Mouse (Mus musculus) macrophage (primary cell): ENCODE data around the gene Rora. TPM values are rescaled to one million over a fixed set of nuclear protein-coding genes. Genes with fewer than 3 reads are reported as not detected.
A peak's percentile ranks its signal among the peaks of the same experiment; 100 is the strongest.

Source experiments
- H3K27ac ChIP-seq: fragments of 350-480 bp; formaldehyde crosslinking; 2 replicates; pipeline ENCODE4 v1.9.0; 2021
- H3K36me3 ChIP-seq: fragments of 350-480 bp; formaldehyde crosslinking; 2 replicates; pipeline ENCODE4 v1.9.0; 2021; ENCODE audit errors: inconsistent target
- H3K4me3 ChIP-seq: fragments of 350-480 bp; formaldehyde crosslinking; 2 replicates; pipeline ENCODE4 v1.9.0; 2021; ENCODE audit errors: inconsistent target
- H3K79me2 ChIP-seq: fragments of 350-480 bp; formaldehyde crosslinking; 2 replicates; pipeline ENCODE4 v1.9.0; 2021; ENCODE audit errors: inconsistent target
- WGBS: methylation state at CpG from one replicate; pipeline ENCODE4 v1.1.7; 2026; ENCODE audit warnings: inconsistent platforms; ENCODE audit not compliant: missing documents; 5-methylcytosine and 5-hydroxymethylcytosine counted together
- polyA plus RNA-seq: library from polyadenylated mRNA; stranded (reverse); fragments of 250-400 nt; gene quantifications from 3 replicates; pipeline ENCODE4 v1.2.4, GENCODE M21; 2018; ENCODE audit warnings: inconsistent platforms

The Rora gene
- polyA plus RNA-seq, 1 experiment from 2014 or later = 4.5 TPM

GRCm38 (mm10) chr9:69258506-69258905 is 604.9 kb downstream of the Rora start:
- H3K79me2 ChIP-seq = no peaks in the 10 kb centered on the region
- 92% methylated on average over 5 of the region's 5 CpGs for WGBS
- no peaks in the 10 kb centered on the region for H3K36me3 ChIP-seq
- no peak overlapping the region for H3K27ac ChIP-seq
- no peak overlapping the region for H3K4me3 ChIP-seq

GRCm38 (mm10) chr9:69259382-69259781 is 605.8 kb downstream of the Rora start:
- H3K27ac ChIP-seq = no peak overlapping the region
- no peaks in the 10 kb centered on the region for H3K79me2 ChIP-seq
- H3K4me3 ChIP-seq = no peak overlapping the region
- H3K36me3 ChIP-seq = no peaks in the 10 kb centered on the region
- 88% methylated on average over 6 of the region's 9 CpGs for WGBS

GRCm38 (mm10) chr9:69265151-69265550 is 611.6 kb downstream of the Rora start:
- WGBS = 81% methylated on average over 7 of the region's 7 CpGs
- Histone ChIP-seq H3K79me2 (no peaks in the 10 kb centered on the region), H3K4me3 (no peak overlapping the region), H3K36me3 (no peaks in the 10 kb centered on the region), H3K27ac (no peak overlapping the region)

- Histone ChIP-seq H3K36me3 (no peaks in the 10 kb centered on the region), H3K79me2 (no peaks in the 10 kb centered on the region), H3K27ac (no peak overlapping the region), H3K4me3 (no peak overlapping the region)
- 90% methylated on average over 7 of the region's 8 CpGs for WGBS
These were observed 616.8 kb downstream of the Rora start for GRCm38 (mm10) chr9:69270374-69270773.

- no peak overlapping the region for H3K4me3 ChIP-seq
- no peak overlapping the region for H3K27ac ChIP-seq
- H3K36me3 ChIP-seq = no peaks in the 10 kb centered on the region
- WGBS = 78% methylated on average over 7 of the region's 7 CpGs
- no peaks in the 10 kb centered on the region for H3K79me2 ChIP-seq
These were observed 617.3 kb downstream of the Rora start for GRCm38 (mm10) chr9:69270931-69271330.

- Histone ChIP-seq H3K27ac (no peak overlapping the region), H3K36me3 (no peaks in the 10 kb centered on the region), H3K79me2 (no peaks in the 10 kb centered on the region), H3K4me3 (no peak overlapping the region)
- 91% methylated on average over 9 of the region's 9 CpGs for WGBS
These were observed 619.3 kb downstream of the Rora start for GRCm38 (mm10) chr9:69272884-69273283.

GRCm38 (mm10) chr9:69274766-69275485 is 621.3 kb downstream of the Rora start:
- 76% methylated on average over 10 of the region's 10 CpGs for WGBS
- Histone ChIP-seq H3K4me3 (no peak overlapping the region), H3K27ac (no peak overlapping the region), H3K79me2 (no peaks in the 10 kb centered on the region), H3K36me3 (no peaks in the 10 kb centered on the region)

- H3K27ac ChIP-seq = no peak overlapping the region
- no peaks in the 10 kb centered on the region for H3K79me2 ChIP-seq
- H3K4me3 ChIP-seq = no peak overlapping the region
- no peaks in the 10 kb centered on the region for H3K36me3 ChIP-seq
- 93% methylated on average over 10 of the region's 10 CpGs for WGBS
These were observed 623.7 kb downstream of the Rora start for GRCm38 (mm10) chr9:69277256-69277655.

- no peak overlapping the region for H3K4me3 ChIP-seq
- H3K79me2 ChIP-seq = no peaks in the 10 kb centered on the region
- 94% methylated on average over 3 of the region's 3 CpGs for WGBS
- H3K27ac ChIP-seq = no peak overlapping the region
- H3K36me3 ChIP-seq = no peaks in the 10 kb centered on the region
These were observed 631.4 kb downstream of the Rora start for GRCm38 (mm10) chr9:69285011-69285410.

GRCm38 (mm10) chr9:69288113-69288512 is 634.5 kb downstream of the Rora start:
- Histone ChIP-seq H3K36me3 (no peaks in the 10 kb centered on the region), H3K4me3 (no peak overlapping the region), H3K79me2 (peaks cover 8% of the 10 kb centered on the region; the same call in 1 of the 2 replicates), H3K27ac (no peak overlapping the region)
- WGBS = 33% methylated on average over 1 of the region's 1 CpGs

- H3K36me3 ChIP-seq = no peaks in the 10 kb centered on the region
- no peak overlapping the region for H3K4me3 ChIP-seq
- 75% methylated on average over 5 of the region's 5 CpGs for whole genome bisulfite sequencing
- H3K79me2 ChIP-seq = peaks cover 13% of the 10 kb centered on the region; the same call in 1 of the 2 replicates
- H3K27ac ChIP-seq = no peak overlapping the region
These were observed 635.0 kb downstream of the Rora start for GRCm38 (mm10) chr9:69288586-69288985.

GRCm38 (mm10) chr9:69289056-69290017 is 635.8 kb downstream of the Rora start:
- Histone ChIP-seq H3K27ac (no peak overlapping the region), H3K79me2 (peaks cover 16% of the 10 kb centered on the region; the same call in 1 of the 2 replicates), H3K4me3 (peak overlapping the region; percentile 40), H3K36me3 (no peaks in the 10 kb centered on the region)
- WGBS = 4% methylated on average over 59 of the region's 59 CpGs

- under 1% methylated on average over 73 of the region's 73 CpGs for WGBS
- H3K27ac ChIP-seq = no peak overlapping the region
- peak overlapping the region; percentile 40 for H3K4me3 ChIP-seq
- H3K36me3 ChIP-seq = no peaks in the 10 kb centered on the region
- peaks cover 22% of the 10 kb centered on the region; the same call in 1 of the 2 replicates for H3K79me2 ChIP-seq
These were observed 636.7 kb downstream of the Rora start for GRCm38 (mm10) chr9:69290018-69290880.

GRCm38 (mm10) chr9:69290881-69291450 is 637.4 kb downstream of the Rora start:
- Histone ChIP-seq H3K36me3 (no peaks in the 10 kb centered on the region), H3K27ac (no peak overlapping the region), H3K4me3 (peak overlapping the region; percentile 40), H3K79me2 (peaks cover 22% of the 10 kb centered on the region; the same call in 1 of the 2 replicates)
- WGBS = 5% methylated on average over 29 of the region's 29 CpGs
